ENCODE assay signal across 19 mouse cellular contexts in the genomic region with DNA sequence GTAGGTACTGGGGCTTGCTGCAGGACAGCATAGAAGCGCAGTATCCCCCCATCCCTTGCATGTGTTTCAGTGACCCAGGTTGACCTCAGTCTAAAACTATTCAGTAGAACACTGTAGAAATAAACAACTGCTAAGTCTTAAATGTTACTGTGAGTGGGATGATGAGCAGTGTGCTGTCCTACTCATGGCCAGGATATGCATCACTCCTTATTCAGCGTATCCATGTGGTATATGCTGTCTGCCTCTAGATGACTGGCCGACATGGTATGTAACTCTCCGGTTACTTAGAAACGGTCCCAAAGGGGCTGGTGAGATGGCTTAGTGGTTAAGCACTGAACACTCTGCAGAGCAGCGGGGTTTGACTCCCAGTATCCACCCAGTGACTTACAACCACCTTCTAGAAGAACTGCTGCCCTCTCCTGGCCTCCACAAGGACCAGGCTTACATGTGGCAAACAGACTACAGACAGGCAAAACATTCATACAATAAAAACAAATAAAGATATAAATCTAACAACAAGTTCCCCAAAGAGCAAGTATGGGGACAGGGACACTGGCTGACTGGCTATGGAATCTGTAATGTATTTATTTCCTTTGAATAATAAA.
A peak's percentile ranks its signal among the peaks of the same experiment; 100 is the strongest.
DNase-seq lines count a peak whose midpoint lies in the region; ATAC-seq and TF ChIP-seq lines count a peak whose summit lies in the region.
"Had no signal": no experiment of that assay in that cellular context is flagged by ENCODE, and none has a peak within 500 bp of the region (broad histone marks: within the 10 kb centered on the region; RNA-seq: fewer than 3 reads in every experiment).

No protein-coding gene starts in this region.

- peaks cover 15% of the 10 kb centered on the region for H3K4me1 ChIP-seq in heart, postnatal 0 days (ENCODE audit: control insufficient read depth, insufficient read depth)
- peaks cover 16% of the 10 kb centered on the region for H3K4me1 ChIP-seq in lung, adult 2 months (ENCODE audit: control insufficient read depth, insufficient read depth, low read length)

- no peak overlapping the region for H3K27ac ChIP-seq in heart, postnatal 0 days (ENCODE audit: low read depth)
- H3K27ac ChIP-seq: midbrain, embryonic 10.5 days had no signal

- no peaks in the 10 kb centered on the region for H3K27me3 ChIP-seq in heart, postnatal 0 days (ENCODE audit: control insufficient read depth, insufficient read depth, low read length)

- H3K9ac ChIP-seq in heart, postnatal 0 days (replicated peaks; ENCODE audit: low read depth, low read length): no peak overlapping the region
- H3K9ac ChIP-seq: forebrain, postnatal 0 days had no signal

- 87% methylated on average over 6 of the region's 6 CpGs for WGBS in heart, postnatal 0 days
- WGBS in lung, adult 2 months: 72% methylated on average over 6 of the region's 6 CpGs

- no peak for ATAC-seq in heart, postnatal 0 days (ENCODE audit: insufficient read depth, low read depth)
- peak; percentile 11 for ATAC-seq in megakaryocyte progenitor cell, adult 5-6 weeks (replicated peaks; ENCODE audit: poor library complexity)
- ATAC-seq: forebrain, postnatal 0 days; hindbrain, embryonic 16.5 days had no signal

- H3K4me3 ChIP-seq in heart, postnatal 0 days (ENCODE audit: low read depth, low read length): no peak overlapping the region
- no peak overlapping the region for H3K4me3 ChIP-seq in lung, adult 2 months (replicated peaks; ENCODE audit: extremely low read depth, low read depth, low read length)
- H3K4me3 ChIP-seq: midbrain, embryonic 10.5 days had no signal

- no peaks in the 10 kb centered on the region for H3K9me3 ChIP-seq in heart, postnatal 0 days (replicated peaks; ENCODE audit: control insufficient read depth, low read length)
- H3K9me3 ChIP-seq: midbrain, embryonic 10.5 days had no signal

- intact Hi-C loops in heart, postnatal 36 days (cut with DNase I): no loop called here

- TF ChIP-seq CTCF in heart, postnatal 0 days (IDR thresholded peaks at IDR 0.05; ENCODE audit: low read depth): peak; percentile 35
- TF ChIP-seq CTCF in lung, adult 2 months (IDR thresholded peaks at IDR 0.05; ENCODE audit: insufficient read depth, low read length): peak; percentile 26; the same call in 1 of the 2 replicates

- DNase-seq in heart, postnatal 0 days (ENCODE audit: low spot score): no peak
- no peak for DNase-seq in heart, postnatal 36 days
- DNase-seq in lung, adult 2 months: no peak
- no peak for DNase-seq in lung, postnatal 36 days
- peak; percentile 89 for DNase-seq in A20 (ENCODE audit: low read depth, low spot score)
- DNase-seq in cerebellum, postnatal 25 days: no peak
- DNase-seq: adrenal gland, adult 8-10 months; cerebellum, adult 11-12 months; forebrain, postnatal 0 days; heart, postnatal 10 days; kidney, adult 8-10 months; left cerebral cortex, postnatal 4 days; lung, postnatal 14 days; retina, postnatal 1 day; thymus, adult 18-20 months had no signal

- no peak overlapping the region for H3K4me2 ChIP-seq in heart, postnatal 0 days (ENCODE audit: low read depth, low read length)
- H3K4me2 ChIP-seq: liver, embryonic 11.5 days had no signal

- peaks cover 55% of the 10 kb centered on the region for H3K36me3 ChIP-seq in heart, postnatal 0 days (replicated peaks; ENCODE audit: control insufficient read depth, insufficient read depth, low read length)

- TF ChIP-seq EP300 in heart, postnatal 0 days (IDR thresholded peaks at IDR 0.05; ENCODE audit: low read depth): no peak

- no peak for TF ChIP-seq POLR2A in lung, adult 2 months (IDR thresholded peaks at IDR 0.05; ENCODE audit: borderline replicate concordance, extremely low read depth, low read depth, low read length)
